Mouse (Mus musculus): Measurements from ENCODE around the gene Phactr1.

GRCm38 (mm10) chr13:43123895-43124682 lies 443.7 kb downstream of the Phactr1 start:
- TF ChIP-seq CHD2 (IDR thresholded peaks at IDR 0.05; ENCODE audit: low read depth, low read length) = no peak
- no peak for TF ChIP-seq HCFC1 (IDR thresholded peaks at IDR 0.05; ENCODE audit: borderline replicate concordance, insufficient read depth, low read length)
